Mouse (Mus musculus) heart, postnatal 0 days (tissue): ENCODE data around the gene Vmn1r54. TPM values are rescaled to one million over a fixed set of nuclear protein-coding genes. Genes with fewer than 3 reads are reported as not detected.
A peak's percentile ranks its signal among the peaks of the same experiment; 100 is the strongest.

Experiments
- ATAC-seq: fragments of 200-750 bp; cut with Nextera tagmentation; 2 replicates; pipeline ENCODE4 v1.8.0; 2017; ENCODE audit warnings: low read depth, moderate number of reproducible peaks, moderate library complexity; ENCODE audit not compliant: insufficient read depth
- DNase-seq: peaks from one replicate; pipeline ENCODE4 v3.0.0-alpha.2; 2016; ENCODE audit warnings: low spot score
- H3K27ac ChIP-seq: fragments of 300-500 bp; sonication (generic); 2 replicates; pipeline ENCODE4 v1.5.1; 2014; ENCODE audit warnings: low read depth, mild to moderate bottlenecking
- H3K27me3 ChIP-seq: fragments of 300-500 bp; sonication (generic); 2 replicates; pipeline ENCODE4 v1.6.1; 2014; ENCODE audit warnings: low read length, mixed read lengths; ENCODE audit not compliant: control insufficient read depth, insufficient read depth
- H3K36me3 ChIP-seq: fragments of 300-500 bp; sonication (generic); replicated peaks from 2 replicates; pipeline ENCODE4 v1.6.1; 2014; ENCODE audit warnings: low read length, mixed read lengths; ENCODE audit not compliant: control insufficient read depth, insufficient read depth
- H3K4me1 ChIP-seq: fragments of 300-500 bp; sonication (generic); 2 replicates; pipeline ENCODE4 v1.6.1; 2014; ENCODE audit warnings: antibody characterized with exemption; ENCODE audit not compliant: control insufficient read depth, insufficient read depth
- H3K4me2 ChIP-seq: fragments of 300-500 bp; sonication (generic); 2 replicates; pipeline ENCODE4 v1.6.1; 2014; ENCODE audit warnings: low read depth, mild to moderate bottlenecking, low read length, moderate library complexity
- H3K4me3 ChIP-seq: fragments of 300-500 bp; sonication (generic); 2 replicates; pipeline ENCODE4 v1.5.1; 2014; ENCODE audit warnings: low read depth, low read length
- H3K9ac ChIP-seq: fragments of 300-500 bp; sonication (generic); replicated peaks from 2 replicates; pipeline ENCODE4 v1.6.1; 2014; ENCODE audit warnings: low read depth, low read length, mixed read lengths
- H3K9me3 ChIP-seq: fragments of 300-500 bp; sonication (generic); replicated peaks from 2 replicates; pipeline ENCODE4 v1.6.1; 2016; ENCODE audit warnings: low read length; ENCODE audit not compliant: control insufficient read depth
- CTCF ChIP-seq: IDR thresholded peaks from 2 replicates; pipeline ENCODE4 v1.5.1; 2016; ENCODE audit warnings: antibody characterized with exemption, control low read depth, low read depth
- EP300 ChIP-seq: IDR thresholded peaks from 2 replicates; pipeline ENCODE4 v1.6.1; 2016; ENCODE audit warnings: antibody characterized with exemption, low read depth
- WGBS: fragments of 180-500 bp; shearing (Covaris S2); extraction: QIAGEN DNeasy Blood & Tissue Kit; methylation state at CpG from one replicate; pipeline ENCODE4 v1.1.7; 2014; 5-methylcytosine and 5-hydroxymethylcytosine counted together
- polyA plus RNA-seq: library from polyadenylated mRNA; unstranded; fragments of >200 nt; fragmentation: Nextera tagmentation; extraction: Ambion mirVana; gene quantifications from 2 replicates; pipeline ENCODE4 v1.2.1, GENCODE M21; 2015
- total RNA-seq: library from RNA; depleted of rRNA; stranded (reverse); fragments of >200 nt; gene quantifications from 2 replicates; pipeline ENCODE4 v1.2.3, GENCODE M21; 2014; ENCODE audit warnings: low replicate concordance

Gene Vmn1r54
- total and polyA plus RNA-seq, 2 experiments from 2014 or later, result not detected

- H3K4me3 ChIP-seq, result no peak overlapping the region
- no peak for DNase-seq
- no peak overlapping the region for H3K9ac ChIP-seq
- H3K27ac ChIP-seq, result no peak overlapping the region
- H3K9me3 ChIP-seq, result no peaks in the 10 kb centered on the region
- H3K27me3 ChIP-seq, result no peaks in the 10 kb centered on the region
- H3K4me2 ChIP-seq, result no peak overlapping the region
- no peaks in the 10 kb centered on the region for H3K36me3 ChIP-seq
- WGBS, result 55% methylated on average over 12 of the region's 12 CpGs
- ATAC-seq, result no peak
- TF ChIP-seq CTCF (peak; percentile 28; the same call in 1 of the 2 replicates), EP300 (no peak)
- no peaks in the 10 kb centered on the region for H3K4me1 ChIP-seq
Observed at GRCm38 (mm10) chr6:90288265-90288664, 42.2 kb downstream of the Vmn1r54 start.

GRCm38 (mm10) chr6:90300919-90301318 lies 54.8 kb downstream of the Vmn1r54 start, which contains the start of gene BC048671:
BC048671 (plus strand) TSS chr6:90301219.
- 71% methylated on average over 1 of the region's 1 CpGs for WGBS
- TF ChIP-seq CTCF (no peak), EP300 (no peak)

GRCm38 (mm10) chr6:90306315-90306975 lies 60.3 kb downstream of the Vmn1r54 start:
- Histone ChIP-seq H3K4me1 (no peaks in the 10 kb centered on the region), H3K4me2 (no peak overlapping the region), H3K9me3 (no peaks in the 10 kb centered on the region; the same call in 1 of the 2 replicates), H3K4me3 (no peak overlapping the region), H3K9ac (no peak overlapping the region), H3K27me3 (no peaks in the 10 kb centered on the region), H3K36me3 (no peaks in the 10 kb centered on the region), H3K27ac (no peak overlapping the region)
- ATAC-seq, result no peak
- no peak for DNase-seq
- WGBS, result 76% methylated on average over 6 of the region's 6 CpGs
- TF ChIP-seq CTCF (no peak), EP300 (no peak)

More at GRCm38 (mm10) chr6:90300919-90301318, 54.8 kb downstream of the Vmn1r54 start, which contains the start of gene BC048671:
- ATAC-seq (no peak), DNase-seq (no peak)
- Histone ChIP-seq H3K36me3 (no peaks in the 10 kb centered on the region), H3K4me3 (no peak within 1 kb of the TSS), H3K4me2 (no peak within 1 kb of the TSS), H3K4me1 (no peaks in the 10 kb centered on the region), H3K9ac (no peak within 1 kb of the TSS), H3K27me3 (no peaks in the 10 kb centered on the region), H3K9me3 (no peaks in the 10 kb centered on the region), H3K27ac (no peak within 1 kb of the TSS)

- H3K27me3 ChIP-seq, result no peaks in the 10 kb centered on the region
- H3K4me3 ChIP-seq, result no peak overlapping the region
- H3K9ac ChIP-seq, result no peak overlapping the region
- WGBS, result 79% methylated on average over 87 of the region's 87 CpGs
- no peak overlapping the region for H3K27ac ChIP-seq
- no peak overlapping the region for H3K4me2 ChIP-seq
- DNase-seq (no peak), ATAC-seq (no peak)
- no peaks in the 10 kb centered on the region for H3K36me3 ChIP-seq
- H3K4me1 ChIP-seq, result no peaks in the 10 kb centered on the region
- TF ChIP-seq CTCF (no peak), EP300 (no peak)
- H3K9me3 ChIP-seq, result no peaks in the 10 kb centered on the region; the same call in 1 of the 2 replicates
Observed at GRCm38 (mm10) chr6:90308839-90309778, 63.0 kb downstream of the Vmn1r54 start.

GRCm38 (mm10) chr6:90315961-90316360 lies 69.9 kb downstream of the Vmn1r54 start:
- Histone ChIP-seq H3K27ac (no peak overlapping the region), H3K4me1 (no peaks in the 10 kb centered on the region), H3K9me3 (no peaks in the 10 kb centered on the region), H3K36me3 (no peaks in the 10 kb centered on the region), H3K27me3 (no peaks in the 10 kb centered on the region), H3K9ac (no peak overlapping the region), H3K4me3 (no peak overlapping the region), H3K4me2 (no peak overlapping the region)
- TF ChIP-seq CTCF (no peak), EP300 (no peak)
- no peak for ATAC-seq
- DNase-seq, result no peak
- 76% methylated on average over 5 of the region's 5 CpGs for WGBS
